Mouse (Mus musculus) intestine, embryonic 14.5 days (tissue): ENCODE data around the gene Zfp651. TPM values are rescaled to one million over a fixed set of nuclear protein-coding genes. Genes with fewer than 3 reads are reported as not detected.

ENCODE experiments used
- ATAC-seq: fragments of 200-750 bp; cut with Nextera tagmentation; replicated peaks from 2 replicates; pipeline ENCODE4 v1.8.0; 2017; ENCODE audit warnings: low read depth, moderate number of reproducible peaks, moderate TSS enrichment, moderate library complexity; ENCODE audit not compliant: low FRiP score, low TSS enrichment
- DNase-seq: peaks from one replicate; pipeline ENCODE4 v3.0.0-alpha.2; 2018; ENCODE audit warnings: low spot score
- H3K27ac ChIP-seq: fragments of 300-500 bp; sonication (generic); 2 replicates; pipeline ENCODE4 v1.5.1; 2014; ENCODE audit warnings: low read depth, mild to moderate bottlenecking, control low read depth
- H3K27me3 ChIP-seq: fragments of 300-500 bp; sonication (generic); replicated peaks from 2 replicates; pipeline ENCODE4 v1.6.1; 2014; ENCODE audit warnings: low read length, control low read depth; ENCODE audit not compliant: control insufficient read depth, insufficient read depth
- H3K36me3 ChIP-seq: fragments of 300-500 bp; sonication (generic); 2 replicates; pipeline ENCODE4 v1.6.1; 2014; ENCODE audit warnings: low read length, control low read depth; ENCODE audit not compliant: control insufficient read depth, insufficient read depth
- H3K4me1 ChIP-seq: fragments of 300-500 bp; sonication (generic); replicated peaks from 2 replicates; pipeline ENCODE4 v1.6.1; 2014; ENCODE audit warnings: low read length, control low read depth, mixed read lengths; ENCODE audit not compliant: control insufficient read depth, insufficient read depth
- H3K4me2 ChIP-seq: fragments of 300-500 bp; sonication (generic); 2 replicates; pipeline ENCODE4 v1.6.1; 2014; ENCODE audit warnings: low read length
- H3K4me3 ChIP-seq: fragments of 300-500 bp; sonication (generic); 2 replicates; pipeline ENCODE4 v1.5.1; 2014; ENCODE audit warnings: low read depth, low read length, control low read depth, mixed read lengths
- H3K9ac ChIP-seq: fragments of 300-500 bp; sonication (generic); 2 replicates; pipeline ENCODE4 v1.6.1; 2014; ENCODE audit warnings: mild to moderate bottlenecking, low read length
- H3K9me3 ChIP-seq: fragments of 300-500 bp; sonication (generic); 2 replicates; pipeline ENCODE4 v1.6.1; 2016; ENCODE audit warnings: low read length, control low read depth; ENCODE audit not compliant: control insufficient read depth
- WGBS: fragments of 180-500 bp; shearing (Covaris S2); extraction: QIAGEN DNeasy Blood & Tissue Kit; methylation state at CpG from one replicate; pipeline ENCODE4 v1.1.7; 2014; 5-methylcytosine and 5-hydroxymethylcytosine counted together
- polyA plus RNA-seq: library from polyadenylated mRNA; unstranded; fragments of >200 nt; fragmentation: Nextera tagmentation; extraction: Ambion mirVana; gene quantifications from 2 replicates; pipeline ENCODE4 v1.2.1, GENCODE M21; 2014

The Zfp651 gene
- polyA plus RNA-seq, 1 experiment from 2014 or later: 14.1 TPM

GRCm38 (mm10) chr9:121791757-121792521 is 32.8 kb downstream of the Zfp651 start, which contains the start of gene Hhatl:
TSS of gene Hhatl (minus strand) at chr9:121792507.
- no peak for ATAC-seq
- H3K36me3 ChIP-seq: no peaks in the 10 kb centered on the region
- no peaks in the 10 kb centered on the region for H3K27me3 ChIP-seq
- WGBS: 56% methylated on average over 22 of the region's 24 CpGs
- peaks cover 4% of the 10 kb centered on the region; the same call in 1 of the 2 replicates for H3K4me1 ChIP-seq
- no peak within 1 kb of the TSS for H3K9ac ChIP-seq
- H3K9me3 ChIP-seq: no peaks in the 10 kb centered on the region
- no peak within 1 kb of the TSS for H3K27ac ChIP-seq
- no peak within 1 kb of the TSS for H3K4me3 ChIP-seq
- DNase-seq: no peak
- H3K4me2 ChIP-seq: no peak within 1 kb of the TSS

GRCm38 (mm10) chr9:121794972-121795539 is 35.9 kb downstream of the Zfp651 start:
- peaks cover 4% of the 10 kb centered on the region; the same call in 1 of the 2 replicates for H3K4me1 ChIP-seq
- DNase-seq (no peak), ATAC-seq (no peak)
- no peak overlapping the region for H3K9ac ChIP-seq
- 40% methylated on average over 1 of the region's 1 CpGs for WGBS
- no peak overlapping the region for H3K27ac ChIP-seq
- H3K36me3 ChIP-seq: no peaks in the 10 kb centered on the region
- no peak overlapping the region for H3K4me2 ChIP-seq
- no peaks in the 10 kb centered on the region for H3K27me3 ChIP-seq
- H3K9me3 ChIP-seq: no peaks in the 10 kb centered on the region
- H3K4me3 ChIP-seq: no peak overlapping the region

GRCm38 (mm10) chr9:121797722-121798121 is 38.6 kb downstream of the Zfp651 start:
- peak; percentile 28; the same call in 1 of the 2 replicates for ATAC-seq
- WGBS: 12% methylated on average over 12 of the region's 12 CpGs
- no peaks in the 10 kb centered on the region for H3K36me3 ChIP-seq
- DNase-seq: peak; percentile 81
- H3K4me3 ChIP-seq: no peak overlapping the region
- H3K4me1 ChIP-seq: no peaks in the 10 kb centered on the region; the same call in 1 of the 2 replicates
- H3K9ac ChIP-seq: no peak overlapping the region
- H3K27ac ChIP-seq: no peak overlapping the region
- no peaks in the 10 kb centered on the region for H3K9me3 ChIP-seq
- no peaks in the 10 kb centered on the region for H3K27me3 ChIP-seq
- peak overlapping the region; percentile 23; the same call in 1 of the 2 replicates for H3K4me2 ChIP-seq

GRCm38 (mm10) chr9:121798887-121799520 is 39.9 kb downstream of the Zfp651 start:
- no peak overlapping the region; the same call in 1 of the 2 replicates for H3K9ac ChIP-seq
- no peak overlapping the region for H3K4me2 ChIP-seq
- H3K4me1 ChIP-seq: no peaks in the 10 kb centered on the region; the same call in 1 of the 2 replicates
- no peaks in the 10 kb centered on the region for H3K27me3 ChIP-seq
- H3K27ac ChIP-seq: no peak overlapping the region
- ATAC-seq (no peak), DNase-seq (no peak)
- no peaks in the 10 kb centered on the region for H3K36me3 ChIP-seq
- no peak overlapping the region for H3K4me3 ChIP-seq
- 51% methylated on average over 6 of the region's 6 CpGs for WGBS
- no peaks in the 10 kb centered on the region for H3K9me3 ChIP-seq

- Histone ChIP-seq H3K27me3 (no peaks in the 10 kb centered on the region), H3K36me3 (no peaks in the 10 kb centered on the region), H3K4me3 (no peak overlapping the region), H3K9ac (no peak overlapping the region), H3K4me1 (no peaks in the 10 kb centered on the region), H3K4me2 (no peak overlapping the region), H3K9me3 (no peaks in the 10 kb centered on the region), H3K27ac (no peak overlapping the region)
- no peak for DNase-seq
- ATAC-seq: no peak
- WGBS: 47% methylated on average over 7 of the region's 7 CpGs
Observed at GRCm38 (mm10) chr9:121802747-121803146, 43.6 kb downstream of the Zfp651 start.

GRCm38 (mm10) chr9:121807546-121807945 is 48.4 kb downstream of the Zfp651 start:
- no peak overlapping the region for H3K4me3 ChIP-seq
- H3K9ac ChIP-seq: no peak overlapping the region
- no peak overlapping the region for H3K4me2 ChIP-seq
- no peaks in the 10 kb centered on the region for H3K4me1 ChIP-seq
- DNase-seq (no peak), ATAC-seq (no peak)
- H3K36me3 ChIP-seq: no peaks in the 10 kb centered on the region
- H3K27ac ChIP-seq: no peak overlapping the region
- H3K27me3 ChIP-seq: no peaks in the 10 kb centered on the region
- WGBS: 59% methylated on average over 1 of the region's 1 CpGs
- H3K9me3 ChIP-seq: no peaks in the 10 kb centered on the region

GRCm38 (mm10) chr9:121807947-121808346 is 48.8 kb downstream of the Zfp651 start:
- Histone ChIP-seq H3K4me3 (no peak overlapping the region), H3K9me3 (no peaks in the 10 kb centered on the region), H3K27me3 (no peaks in the 10 kb centered on the region), H3K4me2 (no peak overlapping the region), H3K4me1 (no peaks in the 10 kb centered on the region), H3K27ac (no peak overlapping the region), H3K36me3 (no peaks in the 10 kb centered on the region), H3K9ac (no peak overlapping the region)
- WGBS: 62% methylated on average over 7 of the region's 7 CpGs
- ATAC-seq (no peak), DNase-seq (no peak)

- ATAC-seq: no peak
Observed at GRCm38 (mm10) chr9:121808511-121808910, 49.4 kb downstream of the Zfp651 start.

More at GRCm38 (mm10) chr9:121808511-121808910, 49.4 kb downstream of the Zfp651 start:
- no peaks in the 10 kb centered on the region for H3K27me3 ChIP-seq
- no peak overlapping the region for H3K4me2 ChIP-seq
- H3K4me3 ChIP-seq: no peak overlapping the region
- no peak overlapping the region for H3K9ac ChIP-seq
- H3K36me3 ChIP-seq: no peaks in the 10 kb centered on the region
- no peak overlapping the region for H3K27ac ChIP-seq
- WGBS: 73% methylated on average over 3 of the region's 3 CpGs
- H3K9me3 ChIP-seq: no peaks in the 10 kb centered on the region
- H3K4me1 ChIP-seq: no peaks in the 10 kb centered on the region
- DNase-seq: no peak
